Mouse (Mus musculus): ENCODE data around the gene Tmem86a. TPM values are rescaled to one million over a fixed set of nuclear protein-coding genes. Genes with fewer than 3 reads are reported as not detected.
A peak's percentile ranks its signal among the peaks of the same experiment; 100 is the strongest.

Gene Tmem86a
- total and polyA plus RNA-seq, 3 experiments: 0.30 to 2.0 (median 0.82) TPM

DNA sequence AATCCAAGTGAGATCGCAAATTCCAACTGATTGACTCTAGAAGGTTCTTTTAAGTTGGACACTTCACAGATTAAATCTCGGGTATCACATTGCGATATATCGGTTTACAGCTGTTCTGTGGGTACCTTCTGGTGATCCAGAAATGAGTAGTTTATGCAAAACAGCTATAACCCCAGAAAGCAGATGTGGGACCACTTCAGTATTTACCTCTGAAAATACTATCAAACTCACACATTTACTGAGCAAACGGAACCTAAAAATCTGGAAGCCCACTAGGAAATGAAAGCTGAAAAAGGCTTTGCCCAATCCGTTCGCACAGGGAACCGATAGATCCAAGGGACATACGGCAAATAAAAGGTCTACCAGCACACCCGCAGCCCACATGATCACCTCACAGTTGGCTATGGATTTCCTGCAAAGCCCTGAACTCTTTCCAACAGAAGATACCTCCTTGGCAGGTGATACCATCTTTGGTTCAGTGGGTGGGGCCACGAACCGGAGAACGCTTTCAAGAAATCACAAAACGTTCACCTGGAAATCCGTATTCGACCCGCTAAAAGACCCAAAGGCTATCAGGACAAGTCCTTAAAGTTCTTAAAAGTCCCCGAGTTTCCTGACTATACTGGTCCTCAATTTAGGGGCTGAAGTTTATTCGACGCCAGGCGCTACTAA is 43.2 kb upstream of the Tmem86a start (continued):
- peak; percentile 92 for TF ChIP-seq SIN3A (IDR thresholded peaks at IDR 0.05; ENCODE audit: low read length)
- TF ChIP-seq ELF1 (IDR thresholded peaks at IDR 0.05; ENCODE audit: low read depth, low read length): no peak
- TF ChIP-seq RAD21 (IDR thresholded peaks at IDR 0.05; ENCODE audit: low read depth, low read length): no peak; the same call in 1 of the 2 replicates
- no peak; the same call in 1 of the 2 replicates for TF ChIP-seq POLR2AphosphoS2 (IDR thresholded peaks at IDR 0.05; ENCODE audit: low read depth, low read length)
- TF ChIP-seq ETS1 (conservative IDR thresholded peaks at IDR 0.05; ENCODE audit: low read depth, low read length): peak; percentile 81
- no peak for TF ChIP-seq PAX5 (IDR thresholded peaks at IDR 0.05; ENCODE audit: low read length)
- no peak for TF ChIP-seq TBP (conservative IDR thresholded peaks at IDR 0.05; ENCODE audit: low read depth, low read length)
- peak; percentile 35; the same call in 1 of the 2 replicates for TF ChIP-seq MEF2A (IDR thresholded peaks at IDR 0.05; ENCODE audit: borderline replicate concordance, low read depth, low read length)
- peak; percentile 93 for TF ChIP-seq EP300 (IDR thresholded peaks at IDR 0.05; ENCODE audit: low read length)
- no peak for TF ChIP-seq HCFC1 (IDR thresholded peaks at IDR 0.05; ENCODE audit: low read depth, low read length)
- TF ChIP-seq CHD1 (IDR thresholded peaks at IDR 0.05; ENCODE audit: low read depth, low read length): peak; percentile 16; the same call in 1 of the 2 replicates
- peak; percentile 86 for TF ChIP-seq JUN (IDR thresholded peaks at IDR 0.05; ENCODE audit: insufficient read depth, low read depth, low read length)
- TF ChIP-seq CTCF (conservative IDR thresholded peaks at IDR 0.05 in 1 of 2, IDR thresholded peaks at IDR 0.05 in 1 of 2; ENCODE audit: low read depth in 2 of 2, low read length in 2 of 2): no peak
- TF ChIP-seq MXI1 (IDR thresholded peaks at IDR 0.05; ENCODE audit: low read depth, low read length): no peak; the same call in 1 of the 2 replicates
- TF ChIP-seq NELFE (IDR thresholded peaks at IDR 0.05; ENCODE audit: low read depth, low read length): no peak
- peak; percentile 87 for TF ChIP-seq IRF4 (IDR thresholded peaks at IDR 0.05; ENCODE audit: low read depth, low read length)
- TF ChIP-seq MAX (IDR thresholded peaks at IDR 0.05; ENCODE audit: low read length): 0 out of 2 replicates have a peak, but pooled peaks have one; percentile 28
- TF ChIP-seq ZMIZ1 (IDR thresholded peaks at IDR 0.05; ENCODE audit: low read depth, low read length): no peak
- no peak for TF ChIP-seq UBTF (IDR thresholded peaks at IDR 0.05; ENCODE audit: low read depth, low read length)

DNA sequence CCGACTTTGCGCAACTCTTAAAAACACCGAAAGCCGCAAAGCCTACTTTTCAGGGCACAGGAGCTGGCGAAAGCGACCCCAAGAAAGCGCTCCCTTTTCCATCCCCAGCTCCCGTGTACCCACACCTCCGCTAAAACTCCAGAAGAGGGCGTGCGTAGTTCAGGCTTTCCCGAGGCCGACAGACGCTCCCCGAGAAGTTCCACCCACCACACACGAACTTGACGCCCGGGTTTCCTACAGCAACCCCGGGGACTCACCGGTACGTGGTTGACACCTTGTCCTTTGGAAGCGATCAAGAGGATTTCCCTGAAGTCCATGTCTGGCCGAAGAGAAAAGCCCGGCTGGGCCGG is 42.6 kb upstream of the Tmem86a start:
- peaks cover 0 to 15% of the 10 kb centered on the region in 2 experiments for H3K36me3 ChIP-seq (replicated peaks in 1 of 2; ENCODE audit: control insufficient read depth in 1 of 2, insufficient read depth in 1 of 2, low read length in 1 of 2)
- no peak for DNase-seq (ENCODE audit: extremely low read depth)
- TF ChIP-seq MAX (IDR thresholded peaks at IDR 0.05; ENCODE audit: low read length): no peak
- peak; percentile 43 for TF ChIP-seq RAD21 (IDR thresholded peaks at IDR 0.05; ENCODE audit: low read depth, low read length)
- peak; percentile 68; the same call in 1 of the 2 replicates for TF ChIP-seq UBTF (IDR thresholded peaks at IDR 0.05; ENCODE audit: low read depth, low read length)
- TF ChIP-seq SMC3 (IDR thresholded peaks at IDR 0.05; ENCODE audit: low read depth, low read length): peak; percentile 32
- peak in 1 of 2 experiments; percentile 57; a peak in 2 of 4 replicates for TF ChIP-seq CTCF (conservative IDR thresholded peaks at IDR 0.05 in 1 of 2, IDR thresholded peaks at IDR 0.05 in 1 of 2; ENCODE audit: low read depth in 2 of 2, low read length in 2 of 2)
- no peak for TF ChIP-seq EP300 (IDR thresholded peaks at IDR 0.05; ENCODE audit: low read length)
- no peak for TF ChIP-seq IRF4 (IDR thresholded peaks at IDR 0.05; ENCODE audit: low read depth, low read length)
- H3K27ac ChIP-seq (ENCODE audit: insufficient read depth, low read depth): peak overlapping the region; percentile 52
- peak overlapping the region; percentile 71 for H3K9ac ChIP-seq (ENCODE audit: insufficient read depth, low read depth)
- no peaks in the 10 kb centered on the region for H3K27me3 ChIP-seq (replicated peaks)
- peaks cover 2 to 37% of the 10 kb centered on the region in 2 experiments; a peak in 3 of 4 replicates for H3K4me1 ChIP-seq (ENCODE audit: control insufficient read depth in 1 of 2, insufficient read depth in 2 of 2)
- peak overlapping the region; percentile 93; the same call in 1 of the 2 replicates for H3K4me2 ChIP-seq (ENCODE audit: insufficient read depth, low read depth, poor library complexity, severe bottlenecking)
- peak overlapping the region; percentile 62 to 83 (median 76) for H3K4me3 ChIP-seq (replicated peaks in 1 of 3; ENCODE audit: low read depth in 2 of 3, low read length in 2 of 3, poor library complexity in 1 of 3)
- H3K79me2 ChIP-seq (replicated peaks; ENCODE audit: control insufficient read depth, extremely low read depth, insufficient read depth, poor library complexity, severe bottlenecking): peaks cover 40% of the 10 kb centered on the region
- in situ Hi-C loops (cut with MboI; ENCODE audit: low pct_ligation_motif_present, low pct_unique_long_range_greater_than_20kb, low sequenced_read_pairs) (loop anchor here (5.0 kb wide), 1 partner anchor 45 kb away; no protein-coding TSS in a partner anchor), dilution Hi-C loops (cut with MboI; ENCODE audit: extremely low pct_ligation_motif_present, extremely low pct_unique_long_range_greater_than_20kb, low sequenced_read_pairs) (no loop called here)
- no peaks in the 10 kb centered on the region for H3K9me3 ChIP-seq (replicated peaks; ENCODE audit: low read length)

All from CH12.LX (cell line).